Mouse (Mus musculus): ENCODE results near the gene Cmtr2.

The Cmtr2 gene

GRCm38 (mm10) chr8:110265796-110266305 is 50.4 kb downstream of the Cmtr2 start:
- DNase-seq: no peak

DNA sequence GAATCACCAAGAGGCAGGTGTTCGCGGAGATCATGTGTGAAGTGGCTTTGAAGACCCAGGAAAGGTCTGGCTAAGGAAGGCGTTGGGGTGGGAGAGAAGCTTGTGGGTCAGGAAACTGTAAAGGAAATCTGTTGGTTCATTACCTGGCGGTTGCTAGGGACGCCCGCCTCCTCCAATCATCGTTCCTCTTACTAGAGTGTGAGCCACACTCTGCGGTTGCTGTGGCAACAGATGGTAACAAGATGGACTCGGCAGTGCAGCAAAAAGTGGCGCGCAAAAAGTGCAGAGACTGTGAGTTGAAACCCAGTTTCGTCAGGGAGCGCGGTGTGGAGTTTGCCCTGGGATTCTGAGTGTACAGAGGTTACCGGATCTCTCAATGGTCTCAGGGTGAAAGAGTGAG is 51.3 kb downstream of the Cmtr2 start, which contains the start of gene Hydin:
Gene Hydin (plus strand): TSS at position 237 of the 400 bp plus-strand sequence.
- DNase-seq: peak; percentile 8

GRCm38 (mm10) chr8:110267268-110267667 is 51.8 kb downstream of the Cmtr2 start:
- DNase-seq: no peak

DNA sequence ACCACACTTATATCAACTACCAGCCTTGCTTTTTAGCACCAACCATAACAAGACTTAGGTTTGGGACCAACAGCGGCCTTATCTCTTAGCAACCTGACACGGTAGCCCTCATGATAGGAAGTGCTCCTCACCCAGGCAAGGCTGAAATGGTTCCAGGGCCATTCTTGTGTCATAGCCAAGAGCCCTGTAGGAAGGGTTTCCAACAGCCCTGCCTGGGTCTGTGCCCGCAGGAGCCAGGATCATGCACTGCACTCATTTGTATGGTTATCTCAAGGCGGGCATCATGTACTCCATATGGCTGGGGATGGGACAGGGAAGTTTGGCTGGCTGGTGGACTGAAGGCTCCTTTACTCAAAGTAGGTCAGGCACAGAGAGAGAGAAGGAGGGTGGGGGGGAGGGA is 55.2 kb downstream of the Cmtr2 start:
- DNase-seq: no peak

- no peak for DNase-seq
Measured at GRCm38 (mm10) chr8:110273394-110273793, 57.9 kb downstream of the Cmtr2 start.

Data from thymus, postnatal 14 days (tissue).